Comparison of ENCODE assay signal across 1 mouse cellular context in the genomic region with DNA sequence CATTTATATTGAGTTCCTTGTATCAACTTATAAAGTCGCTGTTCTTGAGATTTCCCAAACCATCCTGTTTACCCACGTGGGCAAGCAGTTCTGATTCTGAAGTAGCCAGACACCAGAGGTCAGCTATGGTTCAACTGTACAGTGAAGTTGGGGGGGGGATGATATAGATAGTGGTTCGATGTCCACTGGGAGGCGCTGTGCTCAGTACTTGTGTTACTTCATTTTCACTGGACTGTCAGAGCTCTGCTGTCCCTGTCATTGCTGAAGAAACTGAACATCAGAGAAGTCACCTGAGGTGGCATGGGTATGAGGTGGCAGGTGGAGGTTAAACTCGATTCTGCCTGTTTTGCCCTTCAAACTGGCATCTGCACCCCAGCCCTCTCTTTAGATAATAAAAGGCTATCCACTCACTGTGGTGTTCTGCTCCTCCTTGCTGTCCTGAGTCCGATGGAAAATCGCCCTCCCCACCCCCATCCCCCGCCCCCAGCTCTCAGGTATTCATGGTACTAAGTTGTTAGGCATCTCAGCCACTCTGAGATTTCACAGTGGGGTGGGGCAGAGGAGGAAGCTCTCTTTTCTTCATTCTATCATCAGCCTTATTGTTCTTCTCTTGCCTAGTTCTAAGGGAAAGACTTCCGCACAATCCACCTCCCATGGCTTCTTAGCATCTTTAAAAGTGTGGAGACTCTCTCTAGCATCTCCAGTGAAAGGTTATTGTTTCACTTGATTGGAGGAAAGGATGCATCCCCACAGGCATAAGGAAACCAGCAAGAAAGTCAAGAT.
TF ChIP-seq lines count a peak whose summit lies in the region.

No protein-coding gene starts in this region.

TF ChIP-seq in MEL, 35 proteins besides CTCF, POLR2A, EP300 and RAD21:
- no peak for TF ChIP-seq ETS1 (IDR thresholded peaks at IDR 0.05; ENCODE audit: low read depth, low read length)
- no peak for TF ChIP-seq POLR2AphosphoS5 (IDR thresholded peaks at IDR 0.05; ENCODE audit: borderline replicate concordance, low read depth, low read length)
- no peak for TF ChIP-seq NELFE (IDR thresholded peaks at IDR 0.05; ENCODE audit: low read depth, low read length)
- TF ChIP-seq ELF1 (IDR thresholded peaks at IDR 0.05; ENCODE audit: low read depth, low read length): no peak
- no peak for TF ChIP-seq ZKSCAN1 (IDR thresholded peaks at IDR 0.05; ENCODE audit: low read depth, low read length)
- no peak for TF ChIP-seq MYB (IDR thresholded peaks at IDR 0.05; ENCODE audit: low read depth, low read length)
- TF ChIP-seq CHD2 (IDR thresholded peaks at IDR 0.05; ENCODE audit: low read length): no peak
- TF ChIP-seq SMC3 (IDR thresholded peaks at IDR 0.05; ENCODE audit: low read depth, low read length): no peak
- TF ChIP-seq NRF1 (IDR thresholded peaks at IDR 0.05; ENCODE audit: insufficient read depth, low read depth, low read length, poor library complexity, severe bottlenecking): no peak
- TF ChIP-seq GABPA (IDR thresholded peaks at IDR 0.05; ENCODE audit: low read depth, low read length): no peak
- no peak for TF ChIP-seq TBP (IDR thresholded peaks at IDR 0.05; ENCODE audit: low read depth, low read length)
- TF ChIP-seq POLR2AphosphoS2 (IDR thresholded peaks at IDR 0.05; ENCODE audit: low read length): no peak
- no peak for TF ChIP-seq USF2 (IDR thresholded peaks at IDR 0.05; ENCODE audit: borderline replicate concordance in 1 of 2, insufficient read depth in 1 of 2, low read depth in 1 of 2, low read length in 2 of 2)
- TF ChIP-seq ZNF384 (IDR thresholded peaks at IDR 0.05; ENCODE audit: low read depth, low read length): no peak
- no peak for TF ChIP-seq USF1 (IDR thresholded peaks at IDR 0.05; ENCODE audit: low read depth, low read length)
- no peak for TF ChIP-seq SIN3A (IDR thresholded peaks at IDR 0.05; ENCODE audit: low read length)
- TF ChIP-seq MAZ (IDR thresholded peaks at IDR 0.05; ENCODE audit: low read depth, low read length): no peak
- no peak for TF ChIP-seq E2F4 (IDR thresholded peaks at IDR 0.05; ENCODE audit: borderline replicate concordance, low read depth, low read length)
